Mouse (Mus musculus): ENCODE results near the gene Zfp62. TPM values are rescaled to one million over a fixed set of nuclear protein-coding genes. Genes with fewer than 3 reads are reported as not detected.
"Not testable (repeated sequence)": the region's sequence is repeated elsewhere in the genome, so short reads cannot be mapped to it uniquely, and the experiment has no call there.

Zfp62 gene
- polyA plus RNA-seq, 2 experiments: 22.1 to 38.0 TPM

DNA sequence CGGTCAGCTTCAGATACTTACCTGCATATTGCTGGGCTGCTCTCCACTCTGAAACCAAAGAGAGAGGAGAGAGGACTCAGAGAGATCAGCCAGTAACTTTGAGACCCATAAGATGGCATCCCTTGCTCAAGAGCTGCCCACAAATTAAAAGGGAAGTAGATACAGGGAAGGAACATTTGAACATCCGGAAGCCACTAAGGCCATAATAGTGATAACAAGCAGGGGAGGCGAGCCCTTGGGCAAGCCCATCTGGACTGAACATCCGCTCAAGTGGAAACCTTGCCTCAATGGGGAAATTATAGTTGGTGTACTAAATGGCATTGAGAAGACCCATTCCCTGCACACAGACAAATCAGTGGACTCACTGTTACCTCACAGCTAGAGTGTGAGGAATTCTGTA, 32.5 kb upstream of the Zfp62 start:
- 92% methylated on average over 4 of the region's 4 CpGs for WGBS
- TF ChIP-seq POLR2A (IDR thresholded peaks at IDR 0.05; ENCODE audit: borderline replicate concordance, extremely low read depth, insufficient read depth, insufficient read length): no peak
- ATAC-seq (ENCODE audit: low FRiP score, low read depth): no peak

GRCm38 (mm10) chr11:49175345-49175744, 27.7 kb upstream of the Zfp62 start:
- no peak overlapping the region for H3K4me2 ChIP-seq (replicated peaks; ENCODE audit: low read depth, low read length, severe bottlenecking)
- TF ChIP-seq POLR2A (IDR thresholded peaks at IDR 0.05; ENCODE audit: borderline replicate concordance, extremely low read depth, insufficient read depth, insufficient read length): no peak
- H3K9ac ChIP-seq (ENCODE audit: low read depth, low read length, severe bottlenecking): no peak overlapping the region
- H3K27me3 ChIP-seq (ENCODE audit: control insufficient read depth, insufficient read depth, low read length): no peaks in the 10 kb centered on the region
- no peaks in the 10 kb centered on the region for H3K9me3 ChIP-seq (ENCODE audit: control insufficient read depth, low read length)
- no peak for DNase-seq (ENCODE audit: low spot score)
- H3K27ac ChIP-seq (replicated peaks; ENCODE audit: low read depth, low read length): no peak overlapping the region
- H3K4me3 ChIP-seq (replicated peaks; ENCODE audit: low read length): no peak overlapping the region
- no peaks in the 10 kb centered on the region for H3K4me1 ChIP-seq (ENCODE audit: control insufficient read depth, insufficient read depth, low read length)
- no peaks in the 10 kb centered on the region for H3K36me3 ChIP-seq (ENCODE audit: control insufficient read depth, insufficient read depth, low read length)
- no peak for ATAC-seq (ENCODE audit: low FRiP score, low read depth)
- 69% methylated on average over 8 of the region's 8 CpGs for WGBS

More for the DNA sequence above, 32.5 kb upstream of the Zfp62 start:
- Histone ChIP-seq H3K9me3 (ENCODE audit: control insufficient read depth, low read length) (0 out of 2 replicates have a peak, but pooled peaks cover 6% of the 10 kb centered on the region), H3K4me1 (ENCODE audit: control insufficient read depth, insufficient read depth, low read length) (no peaks in the 10 kb centered on the region), H3K27me3 (ENCODE audit: control insufficient read depth, insufficient read depth, low read length) (peaks cover 25% of the 10 kb centered on the region; the same call in 1 of the 2 replicates), H3K36me3 (ENCODE audit: control insufficient read depth, insufficient read depth, low read length) (no peaks in the 10 kb centered on the region), H3K9ac (ENCODE audit: low read depth, low read length, severe bottlenecking) (no peak overlapping the region), H3K27ac (replicated peaks; ENCODE audit: low read depth, low read length) (no peak overlapping the region), H3K4me3 (replicated peaks; ENCODE audit: low read length) (no peak overlapping the region), H3K4me2 (replicated peaks; ENCODE audit: low read depth, low read length, severe bottlenecking) (no peak overlapping the region)
- no peak for DNase-seq (ENCODE audit: low spot score)

- H3K9me3 ChIP-seq (ENCODE audit: control insufficient read depth, low read length); H3K27me3 ChIP-seq (ENCODE audit: control insufficient read depth, insufficient read depth, low read length); DNase-seq (ENCODE audit: low spot score); ATAC-seq (ENCODE audit: low FRiP score, low read depth); H3K4me2 ChIP-seq (replicated peaks; ENCODE audit: low read depth, low read length, severe bottlenecking); H3K27ac ChIP-seq (replicated peaks; ENCODE audit: low read depth, low read length); H3K4me3 ChIP-seq (replicated peaks; ENCODE audit: low read length); H3K36me3 ChIP-seq (ENCODE audit: control insufficient read depth, insufficient read depth, low read length); H3K4me1 ChIP-seq (ENCODE audit: control insufficient read depth, insufficient read depth, low read length); H3K9ac ChIP-seq (ENCODE audit: low read depth, low read length, severe bottlenecking): not testable (repeated sequence)
- WGBS: 68% methylated on average over 4 of the region's 4 CpGs
Observed at GRCm38 (mm10) chr11:49176047-49176779, 26.9 kb upstream of the Zfp62 start.

DNA sequence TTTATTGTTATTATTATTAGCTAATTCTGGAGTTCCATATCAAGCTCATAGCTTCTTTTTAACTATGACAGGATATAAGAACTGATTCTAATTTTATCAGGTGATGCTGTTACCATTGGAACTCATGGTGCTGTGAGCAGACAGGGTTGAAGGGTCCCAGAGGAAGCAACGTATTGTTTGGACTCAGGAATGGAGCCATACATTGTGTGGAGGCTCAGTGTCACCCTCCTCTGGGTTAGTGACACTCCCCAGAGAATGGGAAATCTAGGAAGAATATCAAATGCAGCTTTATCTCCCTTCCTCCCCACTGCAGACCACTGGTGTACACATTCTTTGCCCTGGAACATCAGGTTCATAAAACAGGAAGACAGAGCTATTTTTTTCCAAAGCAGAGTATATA, 19.9 kb upstream of the Zfp62 start:
- H3K4me1 ChIP-seq (ENCODE audit: control insufficient read depth, insufficient read depth, low read length): no peaks in the 10 kb centered on the region
- H3K4me3 ChIP-seq (replicated peaks; ENCODE audit: low read length): no peak overlapping the region
- no peak overlapping the region for H3K9ac ChIP-seq (ENCODE audit: low read depth, low read length, severe bottlenecking)
- no peak for TF ChIP-seq POLR2A (IDR thresholded peaks at IDR 0.05; ENCODE audit: borderline replicate concordance, extremely low read depth, insufficient read depth, insufficient read length)
- DNase-seq (ENCODE audit: low spot score) (no peak), ATAC-seq (ENCODE audit: low FRiP score, low read depth) (no peak)
- H3K9me3 ChIP-seq (ENCODE audit: control insufficient read depth, low read length): no peaks in the 10 kb centered on the region
- no peak overlapping the region for H3K27ac ChIP-seq (replicated peaks; ENCODE audit: low read depth, low read length)
- WGBS: 77% methylated on average over 1 of the region's 1 CpGs
- no peaks in the 10 kb centered on the region for H3K36me3 ChIP-seq (ENCODE audit: control insufficient read depth, insufficient read depth, low read length)
- no peaks in the 10 kb centered on the region for H3K27me3 ChIP-seq (ENCODE audit: control insufficient read depth, insufficient read depth, low read length)
- no peak overlapping the region for H3K4me2 ChIP-seq (replicated peaks; ENCODE audit: low read depth, low read length, severe bottlenecking)

DNA sequence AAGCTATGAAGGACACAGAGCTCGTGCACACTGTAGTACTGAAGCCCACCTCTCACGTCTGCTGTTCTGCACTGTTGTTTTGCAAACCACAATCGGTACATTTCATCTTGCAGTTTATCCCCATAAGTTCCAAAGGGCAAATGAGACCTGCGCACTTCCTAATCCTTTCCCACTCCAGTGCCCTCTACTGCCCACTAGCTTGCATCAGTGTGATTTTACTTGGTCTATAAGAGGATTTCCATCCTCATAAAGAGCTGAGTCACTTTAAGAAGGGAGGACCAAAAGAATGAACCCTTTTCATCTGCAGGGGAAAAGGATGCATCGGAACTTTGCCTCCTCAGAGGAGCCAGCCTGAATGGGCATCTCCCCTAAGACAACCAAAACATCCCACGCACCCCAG, 16.6 kb upstream of the Zfp62 start:
- Histone ChIP-seq H3K27me3 (ENCODE audit: control insufficient read depth, insufficient read depth, low read length) (no peaks in the 10 kb centered on the region), H3K9ac (ENCODE audit: low read depth, low read length, severe bottlenecking) (no peak overlapping the region), H3K27ac (replicated peaks; ENCODE audit: low read depth, low read length) (no peak overlapping the region), H3K4me2 (replicated peaks; ENCODE audit: low read depth, low read length, severe bottlenecking) (no peak overlapping the region), H3K36me3 (ENCODE audit: control insufficient read depth, insufficient read depth, low read length) (no peaks in the 10 kb centered on the region), H3K4me3 (replicated peaks; ENCODE audit: low read length) (no peak overlapping the region), H3K4me1 (ENCODE audit: control insufficient read depth, insufficient read depth, low read length) (no peaks in the 10 kb centered on the region), H3K9me3 (ENCODE audit: control insufficient read depth, low read length) (no peaks in the 10 kb centered on the region)
- TF ChIP-seq POLR2A (IDR thresholded peaks at IDR 0.05; ENCODE audit: borderline replicate concordance, extremely low read depth, insufficient read depth, insufficient read length): no peak
- no peak for ATAC-seq (ENCODE audit: low FRiP score, low read depth)
- no peak for DNase-seq (ENCODE audit: low spot score)
- WGBS: 83% methylated on average over 6 of the region's 6 CpGs
